Mouse (Mus musculus) thymus, adult 2 months (tissue): ENCODE results near the gene 9130230L23Rik.

ENCODE experiments used
- CTCF ChIP-seq: fragments of 200-500 bp; IDR thresholded peaks from 2 replicates; pipeline ENCODE4 v1.5.1; 2012; ENCODE audit warnings: mild to moderate bottlenecking, control low read depth, low read length, moderate library complexity, borderline replicate concordance; ENCODE audit not compliant: control insufficient read depth, poor library complexity, insufficient read depth; ENCODE audit errors: extremely low read depth
- POLR2A ChIP-seq: fragments of 200-500 bp; IDR thresholded peaks from 2 replicates; pipeline ENCODE4 v1.6.1; 2012; ENCODE audit warnings: mild to moderate bottlenecking, low read length, control low read depth, moderate library complexity; ENCODE audit not compliant: control insufficient read depth, poor library complexity, insufficient read depth; ENCODE audit errors: extremely low read depth

DNA sequence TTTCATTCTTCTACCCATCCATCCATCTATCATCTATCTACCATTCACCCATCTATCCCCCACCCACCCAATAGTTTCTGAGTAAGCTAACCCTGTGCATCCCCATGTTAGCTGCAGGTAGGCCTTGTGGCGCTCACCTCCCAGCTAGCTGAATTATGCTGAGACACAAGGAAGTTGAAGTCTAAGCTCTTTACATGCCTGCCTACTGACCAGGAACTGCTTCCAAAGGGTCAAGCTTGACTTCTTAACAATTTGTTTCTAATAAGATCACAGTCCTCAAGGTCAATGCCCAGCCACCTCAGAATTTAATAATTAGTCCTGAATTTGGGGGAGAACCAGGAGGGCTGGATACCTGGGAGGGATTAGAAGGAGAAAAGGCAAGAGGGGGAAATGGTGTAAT is 28.7 kb upstream of the 9130230L23Rik start:
- TF ChIP-seq CTCF, result no peak
- no peak for TF ChIP-seq POLR2A
